Mouse (Mus musculus): Measurements from ENCODE around the gene Mob3c. TPM values are rescaled to one million over a fixed set of nuclear protein-coding genes. Genes with fewer than 3 reads are reported as not detected.

The Mob3c gene
- polyA plus RNA-seq, 1 experiment from 2014 or later: 4.9 TPM

- 4% methylated on average over 1 of the region's 1 CpGs for WGBS
- Histone ChIP-seq H3K4me2 (ENCODE audit: low read length) (no peak overlapping the region), H3K27me3 (replicated peaks; ENCODE audit: control insufficient read depth, insufficient read depth, low read length) (no peaks in the 10 kb centered on the region), H3K36me3 (ENCODE audit: control insufficient read depth, insufficient read depth, low read length) (no peaks in the 10 kb centered on the region), H3K9ac (ENCODE audit: low read depth, low read length) (no peak overlapping the region), H3K9me3 (ENCODE audit: control insufficient read depth, low read length) (no peaks in the 10 kb centered on the region), H3K4me1 (ENCODE audit: control insufficient read depth, insufficient read depth, low read depth, low read length) (peaks cover 19% of the 10 kb centered on the region), H3K27ac (ENCODE audit: low read depth, low read length) (no peak overlapping the region), H3K4me3 (ENCODE audit: low read length) (no peak overlapping the region)
- ATAC-seq: peak; percentile 59
Observed at GRCm38 (mm10) chr4:115881183-115881582, 53.3 kb downstream of the Mob3c start.

GRCm38 (mm10) chr4:115882195-115882594 lies 54.3 kb downstream of the Mob3c start:
- no peak overlapping the region for H3K9ac ChIP-seq (ENCODE audit: low read depth, low read length)
- no peak for ATAC-seq
- H3K9me3 ChIP-seq (ENCODE audit: control insufficient read depth, low read length): no peaks in the 10 kb centered on the region
- no peaks in the 10 kb centered on the region for H3K27me3 ChIP-seq (replicated peaks; ENCODE audit: control insufficient read depth, insufficient read depth, low read length)
- WGBS: 63% methylated on average over 4 of the region's 4 CpGs
- peaks cover 19% of the 10 kb centered on the region for H3K4me1 ChIP-seq (ENCODE audit: control insufficient read depth, insufficient read depth, low read depth, low read length)
- no peak overlapping the region for H3K4me3 ChIP-seq (ENCODE audit: low read length)
- no peak overlapping the region for H3K27ac ChIP-seq (ENCODE audit: low read depth, low read length)
- H3K4me2 ChIP-seq (ENCODE audit: low read length): no peak overlapping the region
- no peaks in the 10 kb centered on the region for H3K36me3 ChIP-seq (ENCODE audit: control insufficient read depth, insufficient read depth, low read length)

GRCm38 (mm10) chr4:115884022-115884421 lies 56.1 kb downstream of the Mob3c start, which contains the start of gene Kncn:
Gene Kncn (plus strand): TSS chr4:115884400.
- no peak for ATAC-seq
- Histone ChIP-seq H3K9ac (ENCODE audit: low read depth, low read length) (no peak within 1 kb of the TSS), H3K9me3 (ENCODE audit: control insufficient read depth, low read length) (no peaks in the 10 kb centered on the region), H3K4me3 (ENCODE audit: low read length) (no peak within 1 kb of the TSS), H3K27ac (ENCODE audit: low read depth, low read length) (no peak within 1 kb of the TSS), H3K4me2 (ENCODE audit: low read length) (no peak within 1 kb of the TSS), H3K36me3 (ENCODE audit: control insufficient read depth, insufficient read depth, low read length) (no peaks in the 10 kb centered on the region), H3K27me3 (replicated peaks; ENCODE audit: control insufficient read depth, insufficient read depth, low read length) (no peaks in the 10 kb centered on the region; the same call in 1 of the 2 replicates), H3K4me1 (ENCODE audit: control insufficient read depth, insufficient read depth, low read depth, low read length) (peaks cover 10% of the 10 kb centered on the region)
- 70% methylated on average over 6 of the region's 6 CpGs for WGBS

Other genes with a start within 250 kb of the Mob3c start
- not detected in 2 replicates for gene Cyp4a32, start 227.1 kb upstream of the Mob3c start, polyA plus RNA-seq (2015; fragmentation: Nextera tagmentation; extraction: Ambion mirVana)
- 1.3 and 1.7 TPM in 2 replicates for gene Cyp4b1, start 180.4 kb upstream of the Mob3c start, polyA plus RNA-seq (2015; fragmentation: Nextera tagmentation; extraction: Ambion mirVana)
- gene Efcab14, start 90.3 kb upstream of the Mob3c start, polyA plus RNA-seq (2015; fragmentation: Nextera tagmentation; extraction: Ambion mirVana): 16.1 and 19.0 TPM in 2 replicates
- gene Tex38, start 47.1 kb upstream of the Mob3c start, polyA plus RNA-seq (2015; fragmentation: Nextera tagmentation; extraction: Ambion mirVana): 0.20 and 0.33 TPM in 2 replicates
- 37.7 and 38.6 TPM in 2 replicates for gene Atpaf1, start 43.3 kb upstream of the Mob3c start, polyA plus RNA-seq (2015; fragmentation: Nextera tagmentation; extraction: Ambion mirVana)
- 22.3 and 24.9 TPM in 2 replicates for gene Mknk1, start 11.1 kb downstream of the Mob3c start, polyA plus RNA-seq (2015; fragmentation: Nextera tagmentation; extraction: Ambion mirVana)
- 0.45 TPM in 1 of 2 replicates, not detected in the other for gene Kncn, start 56.3 kb downstream of the Mob3c start, polyA plus RNA-seq (2015; fragmentation: Nextera tagmentation; extraction: Ambion mirVana)
- 0.41 and 0.44 TPM in 2 replicates for gene 6430628N08Rik, start 62.6 kb downstream of the Mob3c start, polyA plus RNA-seq (2015; fragmentation: Nextera tagmentation; extraction: Ambion mirVana)
- gene Dmbx1, start 111.8 kb downstream of the Mob3c start, polyA plus RNA-seq (2015; fragmentation: Nextera tagmentation; extraction: Ambion mirVana): 5.8 and 6.8 TPM in 2 replicates
- 23.8 and 27.5 TPM in 2 replicates for gene Faah, start 189.8 kb downstream of the Mob3c start, polyA plus RNA-seq (2015; fragmentation: Nextera tagmentation; extraction: Ambion mirVana)
- gene Nsun4, start 225.8 kb downstream of the Mob3c start, polyA plus RNA-seq (2015; fragmentation: Nextera tagmentation; extraction: Ambion mirVana): 11.9 and 12.1 TPM in 2 replicates
- 427 and 492 TPM in 2 replicates for gene Uqcrh, start 247.0 kb downstream of the Mob3c start, polyA plus RNA-seq (2015; fragmentation: Nextera tagmentation; extraction: Ambion mirVana)
- gene Lrrc41, start 247.2 kb downstream of the Mob3c start, polyA plus RNA-seq (2015; fragmentation: Nextera tagmentation; extraction: Ambion mirVana): 72.1 and 78.4 TPM in 2 replicates